Mouse (Mus musculus): Measurements from ENCODE around the gene Gm11032. TPM values are rescaled to one million over a fixed set of nuclear protein-coding genes. Genes with fewer than 3 reads are reported as not detected.

The Gm11032 gene
- polyA plus RNA-seq, 1 experiment from 2014 or later: not detected

DNA sequence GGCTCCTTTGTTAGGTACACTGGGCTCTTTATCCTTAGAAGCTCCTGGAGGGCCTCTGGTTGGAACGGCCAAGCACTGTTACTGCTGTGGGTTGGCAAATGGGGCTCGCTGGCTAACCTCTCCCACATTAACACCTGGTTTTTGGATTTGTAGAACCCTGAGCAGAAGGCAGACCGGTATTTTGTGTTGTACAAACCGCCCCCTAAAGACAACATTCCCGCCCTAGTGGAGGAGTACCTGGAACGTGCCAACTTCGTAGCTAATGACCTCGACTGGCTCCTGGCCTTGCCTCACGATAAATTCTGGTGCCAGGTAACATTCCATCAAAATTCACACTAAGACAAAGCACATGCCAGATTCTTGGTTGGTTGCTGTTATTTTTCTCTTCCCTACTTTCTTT, 26.5 kb downstream of the Gm11032 start:
- WGBS: 86% methylated on average over 9 of the region's 9 CpGs
- no peaks in the 10 kb centered on the region for H3K4me1 ChIP-seq (ENCODE audit: control insufficient read depth, insufficient read depth, low read length)
- H3K9ac ChIP-seq (replicated peaks; ENCODE audit: low read depth, low read length): no peak overlapping the region
- H3K4me2 ChIP-seq (replicated peaks; ENCODE audit: low read depth, low read length): no peak overlapping the region
- H3K27me3 ChIP-seq (ENCODE audit: control insufficient read depth, insufficient read depth, low read length): no peaks in the 10 kb centered on the region
- H3K4me3 ChIP-seq (ENCODE audit: low read depth, low read length): no peak overlapping the region
- no peak overlapping the region for H3K27ac ChIP-seq (ENCODE audit: low read length)
- no peak for ATAC-seq (ENCODE audit: insufficient number of reproducible peaks, insufficient read depth, low FRiP score, low read depth)
- H3K36me3 ChIP-seq (ENCODE audit: control insufficient read depth, insufficient read depth, low read length): peaks cover 26% of the 10 kb centered on the region
- no peaks in the 10 kb centered on the region for H3K9me3 ChIP-seq (ENCODE audit: control insufficient read depth, low read depth, low read length)

DNA sequence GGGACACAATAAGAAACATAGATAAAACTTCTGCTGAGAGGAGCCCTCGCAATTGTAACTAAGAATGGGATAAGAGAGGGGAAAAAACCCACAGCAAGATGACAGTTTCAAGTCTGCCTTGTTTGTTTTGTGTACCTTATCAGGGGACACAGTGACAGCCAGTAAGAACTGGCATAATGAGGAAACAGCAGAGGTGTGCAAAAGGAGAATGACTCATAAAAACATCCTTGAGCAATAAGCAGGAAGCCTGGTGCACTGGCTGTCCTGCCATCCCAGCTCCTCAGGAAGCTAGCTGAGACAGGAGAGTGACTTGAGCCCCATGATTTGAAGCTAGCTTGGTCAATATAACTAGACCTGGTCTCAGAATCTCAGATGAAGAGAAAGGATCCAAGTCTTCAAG, 40.0 kb downstream of the Gm11032 start:
- no peak for ATAC-seq (ENCODE audit: insufficient number of reproducible peaks, insufficient read depth, low FRiP score, low read depth)
- no peak overlapping the region for H3K4me2 ChIP-seq (replicated peaks; ENCODE audit: low read depth, low read length)
- no peaks in the 10 kb centered on the region for H3K27me3 ChIP-seq (ENCODE audit: control insufficient read depth, insufficient read depth, low read length)
- peaks cover 25% of the 10 kb centered on the region for H3K36me3 ChIP-seq (ENCODE audit: control insufficient read depth, insufficient read depth, low read length)
- H3K9me3 ChIP-seq (ENCODE audit: control insufficient read depth, low read depth, low read length): no peaks in the 10 kb centered on the region
- H3K4me3 ChIP-seq (ENCODE audit: low read depth, low read length): no peak overlapping the region
- no peak overlapping the region for H3K9ac ChIP-seq (replicated peaks; ENCODE audit: low read depth, low read length)
- WGBS: 78% methylated on average over 1 of the region's 1 CpGs
- H3K27ac ChIP-seq (ENCODE audit: low read length): no peak overlapping the region
- H3K4me1 ChIP-seq (ENCODE audit: control insufficient read depth, insufficient read depth, low read length): no peaks in the 10 kb centered on the region

DNA sequence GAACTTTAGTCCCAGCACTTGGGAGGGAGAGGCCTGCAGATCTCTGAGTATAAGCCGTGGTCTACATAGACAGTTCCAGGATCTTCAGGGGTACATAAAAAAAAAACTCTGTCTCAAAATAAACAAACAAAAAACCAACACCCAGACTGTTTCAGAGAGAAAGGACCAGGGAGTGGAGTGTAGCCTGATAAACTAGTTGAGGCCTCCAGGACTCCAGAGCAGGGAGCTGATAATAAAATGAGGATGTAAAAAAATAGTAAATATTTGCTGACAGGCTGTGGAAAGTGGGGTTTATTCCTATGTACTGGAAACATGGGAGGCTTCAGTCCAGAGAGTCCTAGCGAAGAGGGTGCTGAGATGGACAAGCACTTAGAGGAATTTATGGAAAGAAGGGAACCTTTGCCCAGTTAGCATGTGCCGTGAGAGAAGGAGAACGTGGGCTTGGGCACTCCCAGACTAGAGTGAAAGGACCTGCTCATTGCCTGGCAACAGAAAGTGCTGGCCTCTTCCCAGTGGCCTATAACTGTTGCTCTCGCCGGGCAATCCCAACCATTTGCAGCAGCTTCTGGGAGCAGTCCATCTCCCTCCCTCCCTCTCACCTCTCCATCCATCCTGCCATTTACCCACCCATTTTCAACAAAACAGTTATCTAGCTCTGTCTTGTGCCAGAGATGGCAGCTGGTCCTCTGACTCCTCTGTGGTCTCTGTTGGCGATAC, 40.6 kb downstream of the Gm11032 start:
- WGBS: 83% methylated on average over 7 of the region's 7 CpGs
- Histone ChIP-seq H3K4me1 (ENCODE audit: control insufficient read depth, insufficient read depth, low read length) (no peaks in the 10 kb centered on the region), H3K9me3 (ENCODE audit: control insufficient read depth, low read depth, low read length) (no peaks in the 10 kb centered on the region), H3K27me3 (ENCODE audit: control insufficient read depth, insufficient read depth, low read length) (no peaks in the 10 kb centered on the region), H3K36me3 (ENCODE audit: control insufficient read depth, insufficient read depth, low read length) (peaks cover 25% of the 10 kb centered on the region), H3K4me2 (replicated peaks; ENCODE audit: low read depth, low read length) (no peak overlapping the region), H3K9ac (replicated peaks; ENCODE audit: low read depth, low read length) (no peak overlapping the region), H3K4me3 (ENCODE audit: low read depth, low read length) (no peak overlapping the region), H3K27ac (ENCODE audit: low read length) (no peak overlapping the region)
- no peak for ATAC-seq (ENCODE audit: insufficient number of reproducible peaks, insufficient read depth, low FRiP score, low read depth)

DNA sequence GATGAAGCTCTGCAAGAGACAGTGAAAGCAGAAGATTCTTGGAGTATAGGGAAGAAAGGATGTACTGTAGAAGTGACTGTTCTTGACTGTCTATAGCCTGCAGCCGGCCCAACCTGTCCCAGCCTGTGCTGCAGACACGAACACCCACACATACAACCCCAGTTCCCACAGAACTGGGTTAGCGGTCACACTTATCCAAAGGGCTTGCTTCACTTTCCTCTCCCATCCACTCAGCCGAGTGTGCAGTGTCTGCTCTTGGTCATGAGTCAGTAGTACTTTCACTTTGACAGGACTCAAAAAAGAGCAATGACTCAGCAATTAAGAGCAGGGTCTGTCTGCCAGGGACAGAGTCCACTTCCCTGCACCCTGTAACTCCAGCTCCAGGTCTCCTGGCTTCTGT, 41.5 kb downstream of the Gm11032 start:
- no peak overlapping the region for H3K9ac ChIP-seq (replicated peaks; ENCODE audit: low read depth, low read length)
- H3K4me3 ChIP-seq (ENCODE audit: low read depth, low read length): no peak overlapping the region
- no peak overlapping the region for H3K27ac ChIP-seq (ENCODE audit: low read length)
- peaks cover 22% of the 10 kb centered on the region for H3K36me3 ChIP-seq (ENCODE audit: control insufficient read depth, insufficient read depth, low read length)
- ATAC-seq (ENCODE audit: insufficient number of reproducible peaks, insufficient read depth, low FRiP score, low read depth): no peak
- H3K27me3 ChIP-seq (ENCODE audit: control insufficient read depth, insufficient read depth, low read length): no peaks in the 10 kb centered on the region
- H3K9me3 ChIP-seq (ENCODE audit: control insufficient read depth, low read depth, low read length): no peaks in the 10 kb centered on the region
- H3K4me2 ChIP-seq (replicated peaks; ENCODE audit: low read depth, low read length): no peak overlapping the region
- WGBS: 77% methylated on average over 4 of the region's 4 CpGs
- no peaks in the 10 kb centered on the region for H3K4me1 ChIP-seq (ENCODE audit: control insufficient read depth, insufficient read depth, low read length)

DNA sequence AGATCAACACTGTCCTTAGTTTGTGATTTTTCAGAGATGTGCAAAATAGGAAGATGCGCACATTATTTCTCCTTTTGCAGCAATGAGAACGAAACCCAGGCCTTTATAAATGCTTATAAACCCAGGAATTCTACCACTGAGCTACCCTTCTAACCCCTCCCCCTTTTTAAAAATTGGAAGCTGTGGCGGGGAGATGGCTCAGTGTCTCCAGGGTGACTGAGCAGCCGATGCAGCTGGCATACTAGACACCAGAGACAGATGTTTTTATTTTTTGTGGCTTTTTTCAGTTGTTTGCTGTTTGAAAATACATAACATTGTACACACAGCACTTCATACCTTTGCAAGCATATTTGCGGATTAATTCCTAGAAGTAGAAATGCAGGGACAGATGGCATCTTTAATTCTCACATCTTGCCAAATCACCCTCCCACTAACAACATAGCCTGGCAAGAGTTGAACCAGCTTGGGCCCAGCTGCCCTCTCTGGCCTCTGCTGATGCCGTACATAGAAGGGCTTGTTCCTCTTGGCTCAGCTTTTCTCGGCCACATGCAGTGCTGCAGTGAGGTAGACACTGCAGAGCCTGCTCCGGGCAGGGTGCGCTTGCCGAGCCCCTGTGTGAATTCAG, 42.1 kb downstream of the Gm11032 start:
- no peak for ATAC-seq (ENCODE audit: insufficient number of reproducible peaks, insufficient read depth, low FRiP score, low read depth)
- H3K27ac ChIP-seq (ENCODE audit: low read length): no peak overlapping the region
- H3K9ac ChIP-seq (replicated peaks; ENCODE audit: low read depth, low read length): no peak overlapping the region
- WGBS: 87% methylated on average over 10 of the region's 10 CpGs
- H3K9me3 ChIP-seq (ENCODE audit: control insufficient read depth, low read depth, low read length): 0 out of 2 replicates have a peak, but pooled peaks cover under 1% of the 10 kb centered on the region
- H3K27me3 ChIP-seq (ENCODE audit: control insufficient read depth, insufficient read depth, low read length): no peaks in the 10 kb centered on the region
- no peaks in the 10 kb centered on the region for H3K4me1 ChIP-seq (ENCODE audit: control insufficient read depth, insufficient read depth, low read length)
- no peak overlapping the region for H3K4me3 ChIP-seq (ENCODE audit: low read depth, low read length)
- H3K36me3 ChIP-seq (ENCODE audit: control insufficient read depth, insufficient read depth, low read length): peaks cover 22% of the 10 kb centered on the region
- no peak overlapping the region for H3K4me2 ChIP-seq (replicated peaks; ENCODE audit: low read depth, low read length)

DNA sequence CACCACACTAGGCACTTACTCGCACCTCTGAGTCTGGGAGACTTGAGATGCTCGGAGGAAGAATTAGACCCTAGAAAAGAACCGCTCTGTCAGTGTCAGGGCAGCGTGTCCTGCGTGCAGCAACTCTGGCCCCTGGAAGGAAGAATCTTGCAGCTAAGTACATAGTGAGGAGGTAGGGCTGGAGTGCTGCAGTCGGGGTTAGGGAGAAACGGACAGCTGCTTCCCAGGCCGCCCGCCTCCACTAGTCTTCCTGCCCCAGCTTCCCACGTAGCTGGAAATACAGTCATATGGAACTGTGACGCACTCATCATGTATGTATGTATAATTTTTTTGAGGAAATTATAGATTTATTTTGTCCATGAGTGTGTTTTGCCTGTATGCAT, 42.6 kb downstream of the Gm11032 start:
- H3K9ac ChIP-seq (replicated peaks; ENCODE audit: low read depth, low read length): no peak overlapping the region
- H3K27me3 ChIP-seq (ENCODE audit: control insufficient read depth, insufficient read depth, low read length): no peaks in the 10 kb centered on the region
- ATAC-seq (ENCODE audit: insufficient number of reproducible peaks, insufficient read depth, low FRiP score, low read depth): no peak
- H3K9me3 ChIP-seq (ENCODE audit: control insufficient read depth, low read depth, low read length): 0 out of 2 replicates have a peak, but pooled peaks cover 3% of the 10 kb centered on the region
- WGBS: 90% methylated on average over 11 of the region's 11 CpGs
- H3K36me3 ChIP-seq (ENCODE audit: control insufficient read depth, insufficient read depth, low read length): peaks cover 22% of the 10 kb centered on the region
- no peak overlapping the region for H3K4me3 ChIP-seq (ENCODE audit: low read depth, low read length)
- no peaks in the 10 kb centered on the region for H3K4me1 ChIP-seq (ENCODE audit: control insufficient read depth, insufficient read depth, low read length)
- no peak overlapping the region for H3K4me2 ChIP-seq (replicated peaks; ENCODE audit: low read depth, low read length)
- H3K27ac ChIP-seq (ENCODE audit: low read length): no peak overlapping the region

Other genes with a start within 250 kb of the Gm11032 start
- 0.17 and 0.20 TPM in 2 replicates for gene Hormad2, start 179.0 kb upstream of the Gm11032 start, polyA plus RNA-seq (2014; fragmentation: Nextera tagmentation; extraction: Ambion mirVana)
- gene Mtmr3, start 25.2 kb upstream of the Gm11032 start, polyA plus RNA-seq (2014; fragmentation: Nextera tagmentation; extraction: Ambion mirVana): 30.5 and 31.1 TPM in 2 replicates
- gene Ascc2, start 17.7 kb downstream of the Gm11032 start, polyA plus RNA-seq (2014; fragmentation: Nextera tagmentation; extraction: Ambion mirVana): 33.8 and 35.5 TPM in 2 replicates
- 851 and 942 TPM in 2 replicates for gene Uqcr10, start 84.3 kb downstream of the Gm11032 start, polyA plus RNA-seq (2014; fragmentation: Nextera tagmentation; extraction: Ambion mirVana)
- gene Zmat5, start 84.6 kb downstream of the Gm11032 start, polyA plus RNA-seq (2014; fragmentation: Nextera tagmentation; extraction: Ambion mirVana): 67.3 and 68.4 TPM in 2 replicates
- 0.16 and 0.34 TPM in 2 replicates for gene Cabp7, start 126.7 kb downstream of the Gm11032 start, polyA plus RNA-seq (2014; fragmentation: Nextera tagmentation; extraction: Ambion mirVana)
- 31.9 and 41.8 TPM in 2 replicates for gene Nf2, start 229.5 kb downstream of the Gm11032 start, polyA plus RNA-seq (2014; fragmentation: Nextera tagmentation; extraction: Ambion mirVana)

Data from stomach, embryonic 14.5 days (tissue).